Comparison of ENCODE assay signal across 7 mouse cellular contexts in genomic region chr12:3098175-3098574, GRCm38 (mm10).
A peak's percentile ranks its signal among the peaks of the same experiment; 100 is the strongest.
DNase-seq lines count a peak whose midpoint lies in the region; ATAC-seq and TF ChIP-seq lines count a peak whose summit lies in the region.
"Not testable (repeated sequence)": the region's sequence is repeated elsewhere in the genome, so short reads cannot be mapped to it uniquely, and the experiment has no call there.

No protein-coding gene starts in this region.

- not testable (repeated sequence) for H3K4me1 ChIP-seq in intestine, embryonic 16.5 days (ENCODE audit: control insufficient read depth, insufficient read depth, low read length)

- not testable (repeated sequence) for H3K4me2 ChIP-seq in intestine, embryonic 16.5 days (ENCODE audit: low read depth, low read length)

- 0 out of 2 replicates have a peak, but pooled peaks have one; percentile 26 for ATAC-seq in intestine, embryonic 16.5 days
- peak; percentile 93 for ATAC-seq in megakaryocyte-erythroid progenitor cell, adult 5-6 weeks (replicated peaks; ENCODE audit: low FRiP score, low TSS enrichment, poor library complexity, severe bottlenecking)

- H3K9ac ChIP-seq in intestine, embryonic 16.5 days (ENCODE audit: low read depth, low read length) = not testable (repeated sequence)

- H3K4me3 ChIP-seq in gastrocnemius, adult 2 months; intestine, embryonic 16.5 days (ENCODE audit: low read length): not testable (repeated sequence)

- intact Hi-C loops in gastrocnemius, adult 2 months (cut with DNase I) = loop anchor here (5.0 to 10.0 kb wide), 2 partner anchors 117 to 289 kb away; no protein-coding TSS in a partner anchor

- 25% methylated on average over 2 of the region's 2 CpGs for WGBS in intestine, embryonic 16.5 days

- H3K27me3 ChIP-seq in intestine, embryonic 16.5 days (replicated peaks; ENCODE audit: control insufficient read depth, insufficient read depth, low read length) = not testable (repeated sequence)

- not testable (repeated sequence) for H3K9me3 ChIP-seq in intestine, embryonic 16.5 days (ENCODE audit: control insufficient read depth, low read length)

- H3K27ac ChIP-seq in gastrocnemius, adult 2 months; intestine, embryonic 16.5 days (ENCODE audit: low read length): not testable (repeated sequence)

- TF ChIP-seq CTCF in gastrocnemius, adult 2 months (IDR thresholded peaks at IDR 0.05) = peak; percentile 64

- H3K36me3 ChIP-seq in intestine, embryonic 16.5 days (ENCODE audit: control insufficient read depth, insufficient read depth, low read length) = not testable (repeated sequence)

- peak; percentile 30 for DNase-seq in adipocyte (ENCODE audit: low spot score)
- peak; percentile 33 to 44 for DNase-seq in cerebellum, postnatal 36 days
- DNase-seq in gastrocnemius, adult 2 months = peak; percentile 41
- peak; percentile 26 to 60 for DNase-seq in layer of hippocampus, postnatal 36 days
- DNase-seq in skeletal muscle tissue, adult 2 months (ENCODE audit: low read depth, low spot score) = peak; percentile 0
